Mouse (Mus musculus) lung, postnatal 14 days (tissue): ENCODE measurements around the gene Abhd16b.

ENCODE experiments used
- DNase-seq: peaks from one replicate; pipeline ENCODE4 v3.0.0; 2021

The Abhd16b gene

GRCm38 (mm10) chr2:181487338-181488277, 5.4 kb upstream of the Abhd16b start:
- peak; percentile 27 for DNase-seq

DNA sequence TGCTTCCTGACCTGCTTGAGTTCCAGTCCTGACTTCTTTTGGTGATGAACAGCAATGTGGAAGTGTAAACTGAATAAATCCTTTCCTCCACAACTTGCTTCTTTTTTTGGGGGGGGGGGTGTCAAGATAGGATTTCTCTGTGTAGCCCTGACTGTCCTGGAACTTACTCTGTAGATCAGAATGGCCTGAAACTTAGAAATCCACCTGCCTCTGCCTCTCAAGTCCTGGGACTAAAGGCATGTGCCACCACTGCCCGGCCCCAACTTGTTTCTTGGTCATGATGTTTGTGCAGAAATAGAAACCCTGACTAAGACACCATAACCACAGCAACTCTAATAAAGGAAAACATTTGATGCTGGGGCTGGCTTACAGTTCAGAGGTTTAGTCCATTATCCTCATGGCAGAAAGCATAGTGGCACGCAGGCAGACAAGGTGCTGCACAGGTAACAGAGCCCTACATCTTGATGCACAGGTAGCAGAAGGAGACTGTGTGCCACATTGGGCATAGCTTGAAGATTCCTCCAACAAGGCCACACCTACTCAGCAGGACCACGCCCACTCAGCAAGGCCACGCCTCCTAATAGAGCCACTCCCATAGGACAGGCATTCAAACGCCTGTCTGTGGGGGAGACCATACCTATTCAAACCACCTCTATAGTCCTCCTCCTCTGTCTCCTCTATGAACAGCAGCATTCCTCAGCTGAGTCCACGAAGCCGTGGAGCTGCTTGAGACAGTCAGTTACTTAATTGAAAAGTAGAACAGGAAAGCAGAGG, 1.4 kb upstream of the Abhd16b start:
- peak; percentile 20 for DNase-seq

GRCm38 (mm10) chr2:181492206-181492605, 800 bp upstream of the Abhd16b start:
- no peak for DNase-seq

- no peak for DNase-seq
These were observed 1.4 kb downstream of the Abhd16b start for GRCm38 (mm10) chr2:181494266-181494945.

DNA sequence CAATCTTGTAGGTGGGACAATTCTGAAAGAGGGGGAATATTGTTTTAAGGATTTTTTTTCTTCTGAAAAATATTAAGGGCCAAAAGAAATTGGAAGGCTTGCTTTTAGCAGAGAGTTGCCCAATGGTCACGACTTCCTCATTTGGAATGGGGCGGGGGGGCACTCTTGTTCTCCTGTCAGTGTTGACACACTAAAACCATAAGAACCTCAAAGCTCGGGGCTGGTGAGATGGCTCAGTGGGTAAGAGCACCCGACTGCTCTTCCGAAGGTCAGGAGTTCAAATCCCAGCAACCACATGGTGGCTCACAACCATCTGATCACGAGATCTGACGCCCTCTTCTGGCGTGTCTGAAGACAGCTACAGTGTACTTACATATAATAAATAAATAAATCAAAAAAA, 2.8 kb downstream of the Abhd16b start:
- DNase-seq: peak; percentile 6

- peak; percentile 75 for DNase-seq
These were observed 3.3 kb downstream of the Abhd16b start for GRCm38 (mm10) chr2:181496281-181496680.

- DNase-seq: peak; percentile 93
These were observed 4.0 kb downstream of the Abhd16b start, which contains the start of gene Tpd52l2 for GRCm38 (mm10) chr2:181496831-181497547. Gene Tpd52l2 (plus strand): TSS chr2:181497142.

- DNase-seq: peak; percentile 68
These were observed 4.5 kb downstream of the Abhd16b start for GRCm38 (mm10) chr2:181497548-181497875.

- no peak for DNase-seq
These were observed 5.6 kb downstream of the Abhd16b start for GRCm38 (mm10) chr2:181498644-181499043.

DNA sequence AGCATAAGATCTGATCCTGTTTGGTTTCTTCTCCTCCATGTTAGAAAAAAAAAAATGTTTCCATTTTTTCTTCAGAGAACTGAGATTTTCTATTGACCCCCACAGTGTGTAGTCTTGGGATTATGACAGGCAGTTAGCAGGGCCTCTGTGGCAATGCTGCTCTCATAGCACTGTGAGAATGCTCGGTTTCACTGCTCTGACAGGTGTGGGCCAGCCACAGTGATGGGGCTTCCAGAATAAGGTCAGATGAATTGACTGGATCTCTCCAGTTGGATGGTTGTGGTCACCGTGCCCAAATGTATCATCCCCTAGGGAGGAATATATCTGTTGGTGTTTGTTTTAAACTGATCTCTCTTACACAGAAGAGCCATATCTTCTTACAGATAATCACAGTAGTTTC, 16.2 kb downstream of the Abhd16b start:
- DNase-seq: no peak

DNA sequence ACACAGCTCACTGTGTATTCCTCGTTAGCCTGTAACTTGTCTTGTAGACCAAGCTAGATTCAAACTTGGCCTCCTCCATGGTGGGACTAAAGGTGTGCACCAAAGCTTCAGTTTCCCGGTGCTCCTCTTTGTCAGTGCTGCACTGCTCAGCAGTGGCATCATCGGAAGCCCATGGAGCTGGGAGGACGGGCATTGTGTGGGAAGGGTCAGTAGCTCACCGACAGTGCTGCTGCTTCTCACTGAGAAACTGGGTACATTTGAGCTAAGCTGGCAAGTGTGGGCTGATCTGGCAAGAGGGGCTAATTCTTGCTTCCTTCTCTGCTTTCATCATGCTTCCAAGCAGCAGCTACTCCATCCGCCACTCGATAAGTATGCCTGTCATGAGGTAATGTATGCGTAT, 18.2 kb downstream of the Abhd16b start:
- no peak for DNase-seq

GRCm38 (mm10) chr2:181519201-181519600, 26.2 kb downstream of the Abhd16b start:
- DNase-seq: no peak

DNA sequence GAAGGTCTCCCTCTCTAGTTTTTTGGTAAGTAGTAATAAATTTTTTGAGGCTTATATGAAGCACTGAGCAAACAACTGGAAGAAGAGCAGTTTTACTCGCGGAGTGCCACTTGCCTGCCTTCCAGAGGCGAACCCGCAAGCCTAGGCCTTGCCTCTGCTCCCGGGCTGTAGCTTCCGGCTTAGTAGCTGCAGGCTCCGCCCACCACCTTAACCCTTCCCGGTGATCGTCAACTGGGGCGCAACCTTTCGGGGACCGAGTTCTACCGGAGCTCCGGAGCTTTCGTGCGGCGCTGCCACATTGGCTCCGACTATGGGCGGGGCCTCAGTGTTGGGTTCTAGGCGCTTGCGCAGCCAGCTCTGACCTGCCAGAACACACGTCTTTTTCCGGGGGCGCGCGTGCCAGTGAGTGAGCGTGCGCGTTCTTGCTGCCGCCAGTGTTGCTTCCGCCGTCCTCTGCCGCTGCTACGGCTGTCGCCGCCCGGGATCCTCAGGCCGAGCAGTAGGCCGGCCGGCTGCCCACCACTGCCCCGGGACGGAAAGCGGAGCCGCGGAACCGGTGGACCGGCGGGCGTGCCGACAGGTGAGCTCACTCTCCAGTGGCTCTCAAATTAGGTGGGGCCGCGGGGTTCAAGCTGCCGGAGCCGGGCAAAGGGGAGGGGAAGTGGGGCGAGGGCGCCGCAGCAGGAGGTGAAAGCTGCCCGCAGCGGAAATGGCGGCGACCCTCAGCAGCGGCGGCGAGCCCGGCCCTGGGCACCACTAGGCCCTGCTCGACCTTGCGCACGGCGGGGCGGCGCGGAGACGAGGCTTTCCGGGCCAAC, 27.3 kb downstream of the Abhd16b start, which contains the start of gene Dnajc5:
Gene Dnajc5 (plus strand): TSS at position 368 of the 818 bp plus-strand sequence.
- peak; percentile 97 for DNase-seq

DNA sequence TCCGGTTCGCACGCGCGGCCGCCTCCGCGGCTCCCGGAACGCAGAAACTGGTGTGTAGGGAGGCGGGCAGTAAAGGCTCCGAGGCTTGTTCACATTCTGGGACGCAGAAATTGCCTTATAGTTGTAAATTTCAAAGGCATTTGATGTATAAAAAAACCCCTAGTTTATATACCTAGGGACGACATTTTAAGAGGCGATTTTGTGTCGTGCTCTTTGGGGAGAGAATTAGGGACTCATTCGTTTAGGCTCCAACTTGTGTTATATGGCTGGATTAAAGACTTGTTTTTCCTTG, 27.9 kb downstream of the Abhd16b start:
- DNase-seq: no peak

DNA sequence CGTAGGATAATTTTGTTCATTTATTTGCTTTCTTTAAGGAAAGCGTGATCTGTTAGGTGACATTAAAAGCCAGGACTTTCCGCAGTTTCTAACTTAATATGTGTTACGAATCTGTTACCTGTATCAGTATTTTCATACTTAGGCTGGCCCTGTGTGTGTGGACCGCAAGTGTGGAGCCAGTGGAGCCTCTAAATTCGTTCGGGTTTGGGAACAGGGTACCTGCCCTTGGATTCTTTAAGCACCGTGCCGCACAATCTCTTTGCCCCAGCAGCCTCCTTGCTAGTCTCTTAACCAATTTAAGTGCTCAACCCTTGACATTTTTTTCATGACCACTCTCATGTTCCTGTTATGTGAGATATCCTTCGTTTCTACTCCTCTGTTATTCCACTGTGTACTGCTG, 28.5 kb downstream of the Abhd16b start:
- DNase-seq: no peak

- DNase-seq: peak; percentile 23
These were observed 29.8 kb downstream of the Abhd16b start for GRCm38 (mm10) chr2:181522811-181523210.

GRCm38 (mm10) chr2:181525526-181525925, 32.5 kb downstream of the Abhd16b start:
- no peak for DNase-seq

DNA sequence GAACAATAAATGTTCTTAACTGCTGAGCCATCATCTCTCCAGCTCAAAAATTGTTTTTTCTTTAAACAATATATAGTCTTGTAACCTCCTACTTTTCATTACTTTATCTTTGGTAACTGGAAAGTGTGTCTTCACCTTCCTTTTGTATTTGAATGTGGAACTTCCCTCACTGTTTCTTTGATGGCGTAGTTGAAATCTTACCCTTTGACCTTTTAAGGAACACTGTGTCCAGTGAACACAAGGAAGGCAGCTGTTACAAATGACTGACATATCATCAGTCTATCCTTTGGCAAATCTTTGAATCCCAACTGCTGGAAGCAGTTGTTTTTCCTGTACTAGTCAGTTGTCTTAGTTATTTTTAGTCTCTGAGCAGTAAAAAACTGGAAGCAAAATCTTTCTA, 36.1 kb downstream of the Abhd16b start:
- DNase-seq: no peak

DNA sequence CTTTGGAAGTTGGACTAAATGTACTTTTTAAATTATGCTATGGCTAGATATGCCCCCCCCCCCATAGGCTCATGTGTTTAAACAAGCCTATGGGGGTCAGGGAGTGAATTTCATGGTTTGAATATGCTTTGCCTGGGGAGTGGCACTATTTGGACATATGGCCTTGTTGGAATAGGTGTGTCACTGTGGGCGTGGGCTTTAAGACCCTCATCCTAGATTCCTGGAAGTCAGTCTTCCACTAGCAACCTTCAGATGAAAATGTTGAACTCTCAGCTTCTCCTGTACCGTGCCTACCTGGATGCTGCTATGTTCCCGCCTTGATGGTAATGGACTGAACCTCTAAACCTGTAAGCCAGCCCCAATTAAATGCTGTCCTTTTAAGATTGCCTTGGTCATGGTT, 39.6 kb downstream of the Abhd16b start:
- DNase-seq: no peak

GRCm38 (mm10) chr2:181536410-181536809, 43.4 kb downstream of the Abhd16b start:
- DNase-seq: no peak

- DNase-seq: peak; percentile 41
These were observed 44.5 kb downstream of the Abhd16b start for GRCm38 (mm10) chr2:181537444-181538047.
